Mouse (Mus musculus): ENCODE measurements around the gene Zfp36. TPM values are rescaled to one million over a fixed set of nuclear protein-coding genes. Genes with fewer than 3 reads are reported as not detected.

Gene Zfp36
- total and polyA plus RNA-seq, 3 experiments: 0.50 to 2.8 TPM; not detected in 1

DNA sequence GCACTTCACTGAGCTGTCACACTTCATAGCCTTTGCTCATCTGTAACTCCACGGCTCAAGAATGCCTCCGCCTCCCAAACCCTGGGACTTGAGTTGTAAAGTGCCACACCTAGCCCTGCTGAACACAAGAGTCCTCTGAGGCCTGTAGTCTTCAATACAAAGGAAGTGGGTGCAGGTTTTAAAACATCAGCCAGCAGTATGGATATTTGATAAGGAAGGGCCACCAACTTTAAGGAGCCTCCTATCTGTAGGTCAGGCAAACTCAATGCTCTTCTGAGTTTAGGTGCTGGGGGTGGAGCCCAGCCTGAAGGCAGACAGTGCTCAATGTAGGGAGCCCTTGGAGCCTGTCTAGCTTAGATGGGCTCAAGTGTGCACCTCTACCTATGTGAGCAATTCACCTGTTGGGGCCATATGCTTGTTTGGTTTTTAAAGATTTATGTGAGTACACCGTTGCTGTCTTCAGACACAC, 25.9 kb downstream of the Zfp36 start (continued):
- no peak for TF ChIP-seq EP300 (IDR thresholded peaks at IDR 0.05; ENCODE audit: low read depth in 1 of 2, low read length in 2 of 2)

DNA sequence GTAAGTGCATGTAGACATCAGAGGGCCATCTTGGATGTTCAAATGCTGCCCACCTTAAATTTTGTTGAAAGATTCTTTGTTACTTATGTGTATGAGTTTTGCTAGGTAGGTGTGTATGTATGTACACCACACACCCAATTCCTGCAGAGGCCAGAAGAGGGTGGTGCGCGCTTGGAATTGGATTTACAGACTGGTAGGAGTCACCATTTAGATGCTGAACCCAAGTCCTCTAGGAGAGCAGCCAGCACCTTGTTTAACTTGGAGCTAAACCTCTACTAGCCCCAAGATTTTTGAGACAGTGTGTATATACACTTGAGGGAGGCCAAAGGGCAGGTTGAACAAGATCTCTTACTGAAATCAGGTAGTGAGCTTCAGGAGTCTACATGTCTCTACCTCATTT, 26.8 kb downstream of the Zfp36 start:
- Histone ChIP-seq H3K9me3 (replicated peaks; ENCODE audit: insufficient read depth, low read length) (no peaks in the 10 kb centered on the region), H3K27ac (ENCODE audit: control insufficient read depth, low read depth, low read length) (no peak overlapping the region), H3K4me3 (ENCODE audit: control insufficient read depth in 1 of 2, insufficient read depth in 1 of 2, low read depth in 2 of 2, low read length in 2 of 2) (no peak overlapping the region), H3K79me2 (ENCODE audit: control insufficient read depth, insufficient read depth, low read length, poor library complexity) (peaks cover 20% of the 10 kb centered on the region), H3K27me3 (ENCODE audit: control insufficient read depth in 1 of 2, insufficient read depth in 2 of 2, low read length in 2 of 2) (no peaks in the 10 kb centered on the region), H3K36me3 (ENCODE audit: control insufficient read depth in 1 of 2, insufficient read depth in 2 of 2, low read length in 2 of 2) (peaks cover 11 to 24% of the 10 kb centered on the region in 2 experiments), H3K4me1 (ENCODE audit: control insufficient read depth in 1 of 2, insufficient read depth in 2 of 2, low read length in 2 of 2) (peaks cover 2 to 25% of the 10 kb centered on the region in 2 experiments; a peak in 3 of 4 replicates), H3K9ac (ENCODE audit: control insufficient read depth, low read depth, low read length, poor library complexity, severe bottlenecking) (no peak overlapping the region)
- peak; percentile 58 for DNase-seq (ENCODE audit: low read depth, low spot score)
- TF ChIP-seq GATA1 (IDR thresholded peaks at IDR 0.05; ENCODE audit: low read depth, low read length): no peak
- TF ChIP-seq MYC (IDR thresholded peaks at IDR 0.05; ENCODE audit: low read depth, low read length): 0 out of 2 replicates have a peak, but pooled peaks have one; percentile 0
- no peak for TF ChIP-seq MXI1 (IDR thresholded peaks at IDR 0.05; ENCODE audit: low read depth, low read length)
- TF ChIP-seq POLR2AphosphoS5 (IDR thresholded peaks at IDR 0.05; ENCODE audit: borderline replicate concordance, low read depth, low read length): no peak
- TF ChIP-seq NRF1 (IDR thresholded peaks at IDR 0.05; ENCODE audit: insufficient read depth, low read depth, low read length, poor library complexity, severe bottlenecking): no peak

DNA sequence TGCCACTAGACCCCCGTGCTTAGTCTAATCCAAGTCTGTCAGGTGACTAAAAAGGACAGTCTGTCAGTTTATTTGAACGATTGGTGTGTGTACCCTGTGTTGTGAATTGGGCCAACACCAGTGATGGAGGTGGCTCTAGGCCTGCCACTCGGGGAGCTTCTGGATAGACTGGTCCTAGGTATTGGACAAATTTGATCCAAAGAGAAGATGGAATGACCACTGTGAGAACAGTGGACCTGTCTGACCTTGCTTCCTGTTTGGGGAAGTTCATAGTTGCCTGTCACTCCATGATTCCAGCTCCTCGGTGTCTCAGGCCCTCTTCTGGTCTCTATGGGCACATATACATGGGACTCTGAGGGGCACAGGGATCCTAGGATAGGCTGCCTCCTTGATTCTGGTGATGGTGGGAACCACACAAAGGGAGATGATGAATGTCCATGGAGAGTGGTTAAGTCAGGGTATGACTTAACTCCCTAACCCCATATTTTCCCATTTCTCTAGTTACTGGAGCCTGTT, 28.3 kb downstream of the Zfp36 start:
- no peaks in the 10 kb centered on the region for H3K27me3 ChIP-seq (ENCODE audit: control insufficient read depth in 1 of 2, insufficient read depth in 2 of 2, low read length in 2 of 2)
- peaks cover 2 to 22% of the 10 kb centered on the region in 2 experiments; a peak in 3 of 4 replicates for H3K4me1 ChIP-seq (ENCODE audit: control insufficient read depth in 1 of 2, insufficient read depth in 2 of 2, low read length in 2 of 2)
- H3K79me2 ChIP-seq (ENCODE audit: control insufficient read depth, insufficient read depth, low read length, poor library complexity): peaks cover 20% of the 10 kb centered on the region
- TF ChIP-seq SIN3A (IDR thresholded peaks at IDR 0.05; ENCODE audit: low read length): peak; percentile 39; the same call in 1 of the 2 replicates
- no peak for TF ChIP-seq JUND (IDR thresholded peaks at IDR 0.05; ENCODE audit: low read depth, low read length)
- H3K4me3 ChIP-seq (ENCODE audit: control insufficient read depth in 1 of 2, insufficient read depth in 1 of 2, low read depth in 2 of 2, low read length in 2 of 2): peak overlapping the region; percentile 74 to 87
- H3K9ac ChIP-seq (ENCODE audit: control insufficient read depth, low read depth, low read length, poor library complexity, severe bottlenecking): peak overlapping the region; percentile 78
- peak overlapping the region; percentile 63 for H3K27ac ChIP-seq (ENCODE audit: control insufficient read depth, low read depth, low read length)
- peak; percentile 59 for DNase-seq (ENCODE audit: low read depth, low spot score)
- H3K9me3 ChIP-seq (replicated peaks; ENCODE audit: insufficient read depth, low read length): no peaks in the 10 kb centered on the region
- peaks cover 11 to 24% of the 10 kb centered on the region in 2 experiments for H3K36me3 ChIP-seq (ENCODE audit: control insufficient read depth in 1 of 2, insufficient read depth in 2 of 2, low read length in 2 of 2)

DNA sequence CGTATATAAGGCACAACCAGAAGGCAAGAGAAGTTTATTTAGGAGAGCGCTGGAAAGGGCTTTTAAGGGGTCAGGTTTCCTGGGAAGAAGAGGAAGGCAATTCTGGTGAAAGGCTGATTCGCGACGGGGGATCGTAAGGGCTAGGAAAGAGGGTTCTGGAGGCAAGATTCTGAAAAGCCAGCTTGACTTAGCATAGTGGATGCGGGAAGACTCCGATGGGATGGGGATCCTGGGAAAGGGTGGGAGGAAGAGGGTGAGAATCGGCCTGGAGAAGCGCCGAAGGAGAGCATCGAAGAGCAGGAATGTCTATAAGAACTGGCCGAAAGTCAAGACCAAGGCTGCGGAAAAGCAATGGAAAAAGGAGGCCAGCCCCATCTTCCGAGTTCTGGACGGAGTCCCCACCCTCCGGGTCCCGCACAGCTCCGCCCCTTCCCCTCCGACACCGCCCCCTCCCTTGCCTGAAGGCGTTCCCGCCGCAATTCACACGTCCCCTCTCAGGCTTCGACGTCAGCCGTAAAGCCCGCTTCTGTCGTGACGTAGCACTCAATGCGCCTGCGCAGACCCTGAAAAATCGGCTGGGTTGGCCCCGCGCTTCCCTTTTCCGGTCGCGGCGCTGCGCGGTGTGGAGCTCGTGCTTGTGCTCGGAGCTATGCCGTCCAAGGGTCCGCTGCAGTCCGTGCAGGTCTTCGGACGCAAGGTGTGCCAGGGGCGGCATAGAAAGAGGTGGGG, 29.7 kb downstream of the Zfp36 start, which contains the start of gene Rps16:
Rps16 (plus strand) TSS at position 498 of the 729 bp plus-strand sequence.
- peaks cover 11 to 24% of the 10 kb centered on the region in 2 experiments for H3K36me3 ChIP-seq (ENCODE audit: control insufficient read depth in 1 of 2, insufficient read depth in 2 of 2, low read length in 2 of 2)
- peaks cover 2 to 20% of the 10 kb centered on the region in 2 experiments; a peak in 3 of 4 replicates for H3K4me1 ChIP-seq (ENCODE audit: control insufficient read depth in 1 of 2, insufficient read depth in 2 of 2, low read length in 2 of 2)
- peak within 1 kb of the TSS; percentile 81 for H3K9ac ChIP-seq (ENCODE audit: control insufficient read depth, low read depth, low read length, poor library complexity, severe bottlenecking)
- H3K9me3 ChIP-seq (replicated peaks; ENCODE audit: insufficient read depth, low read length): no peaks in the 10 kb centered on the region
- no peaks in the 10 kb centered on the region for H3K27me3 ChIP-seq (ENCODE audit: control insufficient read depth in 1 of 2, insufficient read depth in 2 of 2, low read length in 2 of 2)
- peak; percentile 97 for DNase-seq (ENCODE audit: low read depth, low spot score)
- H3K4me3 ChIP-seq (ENCODE audit: control insufficient read depth in 1 of 2, insufficient read depth in 1 of 2, low read depth in 2 of 2, low read length in 2 of 2): peak within 1 kb of the TSS; percentile 76 to 88
- peak within 1 kb of the TSS; percentile 63 for H3K27ac ChIP-seq (ENCODE audit: control insufficient read depth, low read depth, low read length)
- H3K79me2 ChIP-seq (ENCODE audit: control insufficient read depth, insufficient read depth, low read length, poor library complexity): peaks cover 20% of the 10 kb centered on the region
- TF ChIP-seq CHD2 (IDR thresholded peaks at IDR 0.05; ENCODE audit: low read length) (no peak), USF2 (IDR thresholded peaks at IDR 0.05; ENCODE audit: borderline replicate concordance in 1 of 2, insufficient read depth in 1 of 2, low read depth in 1 of 2, low read length in 2 of 2) (no peak), ZC3H11A (IDR thresholded peaks at IDR 0.05; ENCODE audit: low read depth, low read length) (no peak), TBP (IDR thresholded peaks at IDR 0.05; ENCODE audit: low read depth, low read length) (peak; percentile 92), ZNF384 (IDR thresholded peaks at IDR 0.05; ENCODE audit: low read depth, low read length) (no peak), EP300 (IDR thresholded peaks at IDR 0.05; ENCODE audit: low read depth in 1 of 2, low read length in 2 of 2) (no peak), BHLHE40 (IDR thresholded peaks at IDR 0.05; ENCODE audit: borderline replicate concordance, low read depth, low read length) (no peak), POLR2A (IDR thresholded peaks at IDR 0.05; ENCODE audit: control insufficient read depth in 1 of 2, insufficient read depth in 1 of 2, low read depth in 1 of 2, low read length in 2 of 2, poor library complexity in 1 of 2) (peak; percentile 38 to 90; a peak in 2 of 4 replicates), GABPA (IDR thresholded peaks at IDR 0.05; ENCODE audit: low read depth, low read length) (no peak), POLR2AphosphoS2 (IDR thresholded peaks at IDR 0.05; ENCODE audit: low read length) (peak; percentile 86), GATA1 (IDR thresholded peaks at IDR 0.05; ENCODE audit: low read depth, low read length) (no peak), MYB (IDR thresholded peaks at IDR 0.05; ENCODE audit: low read depth, low read length) (no peak), MAFK (IDR thresholded peaks at IDR 0.05; ENCODE audit: borderline replicate concordance, low read depth, low read length) (no peak), HCFC1 (IDR thresholded peaks at IDR 0.05; ENCODE audit: low read depth, low read length) (peak; percentile 94), SMC3 (IDR thresholded peaks at IDR 0.05; ENCODE audit: low read depth, low read length) (no peak)
